Mouse (Mus musculus): Measurements from ENCODE around the gene Dnajb6.
"Not testable (repeated sequence)": the region's sequence is repeated elsewhere in the genome, so short reads cannot be mapped to it uniquely, and the experiment has no call there.

Gene Dnajb6

DNA sequence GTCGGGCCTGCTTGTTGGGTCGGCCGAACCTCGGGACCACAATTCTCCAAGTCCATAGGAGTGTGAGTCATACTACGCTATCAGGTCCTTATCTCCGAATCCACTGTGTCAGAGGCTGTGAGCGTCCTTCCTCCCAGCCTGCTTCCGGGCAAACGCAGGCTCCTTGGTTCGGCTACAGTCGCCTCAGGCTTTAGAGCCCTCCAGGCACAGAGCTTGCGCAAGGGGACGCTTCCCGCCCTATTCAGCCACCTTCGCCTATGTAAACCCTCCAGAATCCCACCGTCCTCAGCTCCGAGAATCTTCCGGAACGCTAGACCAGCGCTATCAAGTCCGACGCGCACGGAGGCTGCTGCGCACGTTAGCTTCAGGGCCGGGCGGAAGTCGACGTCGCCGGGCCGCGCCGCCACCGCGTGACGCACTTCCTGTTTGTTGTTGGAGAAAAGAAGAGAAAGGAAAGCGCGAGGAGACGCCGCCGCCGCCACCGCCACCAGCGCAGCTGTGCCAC lies at the start of gene Dnajb6, which contains the start of gene Gm5129:
Gene Dnajb6, plus strand, starts transcription at position 132 of the 505 bp plus-strand sequence.
Gene Gm5129, minus strand, starts transcription at position 380 of the 505 bp plus-strand sequence.
- peak; percentile 94 for DNase-seq (ENCODE audit: extremely low read depth, low read depth)

- DNase-seq (ENCODE audit: extremely low read depth, low read depth) = peak; percentile 11
These were observed 47.8 kb upstream of the Dnajb6 start for GRCm38 (mm10) chr5:29687671-29688070.

- no peak for DNase-seq (ENCODE audit: extremely low read depth, low read depth)
These were observed 47.1 kb upstream of the Dnajb6 start for GRCm38 (mm10) chr5:29688352-29688751.

DNA sequence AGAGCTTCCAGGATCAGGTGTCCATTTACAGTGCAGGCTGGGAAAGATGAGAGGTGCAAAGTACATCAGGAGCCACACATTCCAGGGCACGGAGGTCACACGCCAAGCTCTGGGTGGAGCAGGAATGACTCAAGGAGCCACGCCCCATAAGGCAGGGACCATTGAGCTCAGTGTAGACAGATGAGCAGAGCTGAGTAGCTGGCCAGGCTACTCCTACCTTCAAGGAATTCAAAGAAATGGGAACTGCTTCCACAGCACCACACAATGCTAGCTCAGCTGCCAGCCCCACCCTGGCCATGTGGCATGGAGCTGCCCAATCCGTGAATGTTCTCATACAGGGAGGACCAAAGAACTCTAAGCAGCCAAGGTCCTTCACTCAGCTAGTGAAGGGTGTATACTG lies 37.0 kb upstream of the Dnajb6 start:
- no peak for DNase-seq (ENCODE audit: extremely low read depth, low read depth)

GRCm38 (mm10) chr5:29699520-29700202 lies 35.8 kb upstream of the Dnajb6 start:
- no peak for DNase-seq (ENCODE audit: extremely low read depth, low read depth)

GRCm38 (mm10) chr5:29707241-29707640 lies 28.2 kb upstream of the Dnajb6 start:
- no peak for DNase-seq (ENCODE audit: extremely low read depth, low read depth)

- no peak for DNase-seq (ENCODE audit: extremely low read depth, low read depth)
These were observed 27.2 kb upstream of the Dnajb6 start for GRCm38 (mm10) chr5:29708258-29708657.

DNA sequence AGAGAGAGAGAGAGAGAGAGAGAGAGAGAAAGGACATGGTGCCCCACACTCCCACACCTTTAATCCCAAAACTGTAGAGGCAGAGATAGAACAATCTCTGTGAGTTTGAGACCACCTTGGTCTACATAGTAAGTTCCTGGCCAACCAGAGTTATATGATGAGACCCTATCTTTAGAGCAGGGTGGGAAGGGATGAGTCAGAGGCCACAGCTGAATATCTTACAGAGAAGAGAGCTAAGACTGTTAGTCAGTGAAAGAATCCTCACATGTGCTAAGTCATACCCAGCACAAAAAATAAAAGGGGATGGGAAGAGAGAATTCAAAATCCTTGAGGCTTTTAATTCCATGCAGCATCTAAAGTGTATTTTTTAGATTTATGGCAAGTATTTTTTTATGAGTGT lies 23.9 kb upstream of the Dnajb6 start:
- no peak for DNase-seq (ENCODE audit: extremely low read depth, low read depth)

DNA sequence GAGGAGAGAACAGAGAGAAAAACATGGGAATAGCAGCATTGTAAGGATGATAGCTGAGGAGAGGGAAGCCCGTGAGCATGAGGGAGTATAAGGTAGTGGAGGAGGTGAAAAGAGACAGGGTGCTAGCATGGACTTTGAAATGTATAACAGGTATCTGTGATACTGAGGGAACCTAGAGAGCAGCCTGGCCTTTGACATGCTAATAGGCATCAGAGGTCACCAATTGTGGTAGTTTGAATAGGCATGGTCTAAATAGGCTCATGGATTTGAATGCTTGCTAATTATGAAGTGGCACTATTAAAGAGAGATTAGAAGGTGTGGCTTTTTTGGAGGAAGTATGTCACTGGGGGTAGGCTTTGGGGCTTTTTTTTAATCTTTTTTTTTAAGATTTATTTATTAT lies 22.6 kb upstream of the Dnajb6 start:
- DNase-seq (ENCODE audit: extremely low read depth, low read depth) = no peak

DNA sequence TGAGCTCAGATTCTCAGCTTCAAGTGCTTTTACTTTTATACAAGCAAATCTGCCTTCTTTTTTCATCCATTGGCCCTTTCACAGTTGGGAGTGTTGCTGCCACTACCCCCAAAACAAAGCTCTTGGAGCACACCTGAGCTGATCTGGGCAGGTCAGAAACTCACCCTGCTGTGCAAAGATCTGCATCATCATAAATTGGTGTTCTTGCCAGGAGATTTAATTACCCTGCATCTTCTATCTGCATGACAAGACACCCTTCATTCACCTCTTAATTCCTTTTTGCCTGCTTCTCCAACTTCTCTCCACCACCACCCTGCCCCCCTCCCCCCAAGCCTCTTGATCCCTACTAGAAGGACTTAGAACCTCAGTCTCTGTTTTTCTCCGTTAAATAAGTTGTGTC lies 14.3 kb upstream of the Dnajb6 start:
- DNase-seq (ENCODE audit: extremely low read depth, low read depth) = no peak

GRCm38 (mm10) chr5:29725369-29725768 lies 10.1 kb upstream of the Dnajb6 start:
- no peak for DNase-seq (ENCODE audit: extremely low read depth, low read depth)

- DNase-seq (ENCODE audit: extremely low read depth, low read depth) = not testable (repeated sequence)
These were observed 9.4 kb upstream of the Dnajb6 start for GRCm38 (mm10) chr5:29726070-29726469.

- peak; percentile 74 for DNase-seq (ENCODE audit: extremely low read depth, low read depth)
These were observed 517 bp upstream of the Dnajb6 start for GRCm38 (mm10) chr5:29734831-29735510.

GRCm38 (mm10) chr5:29736073-29736900 lies 799 bp downstream of the Dnajb6 start:
- peak; percentile 19 for DNase-seq (ENCODE audit: extremely low read depth, low read depth)

DNA sequence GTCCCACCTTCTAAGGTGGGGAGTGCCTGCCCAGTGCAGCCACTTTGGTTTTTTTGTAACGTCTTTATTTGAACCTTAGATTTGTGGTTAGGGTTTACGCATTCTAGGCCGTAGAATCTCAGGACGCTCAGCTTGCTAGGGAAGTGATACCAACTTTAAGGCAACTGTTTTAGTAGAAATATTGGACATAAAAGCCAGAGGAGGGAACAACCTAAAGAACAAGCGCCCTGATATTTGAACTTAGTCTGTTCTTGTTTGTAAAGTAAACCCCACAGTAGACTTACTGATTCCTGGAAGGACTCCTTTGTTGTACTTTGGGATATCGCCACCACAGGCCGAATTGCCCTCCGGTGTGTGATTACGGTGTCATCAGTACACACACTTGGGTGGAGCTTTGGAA lies 1.5 kb downstream of the Dnajb6 start:
- DNase-seq (ENCODE audit: extremely low read depth, low read depth) = peak; percentile 16

DNA sequence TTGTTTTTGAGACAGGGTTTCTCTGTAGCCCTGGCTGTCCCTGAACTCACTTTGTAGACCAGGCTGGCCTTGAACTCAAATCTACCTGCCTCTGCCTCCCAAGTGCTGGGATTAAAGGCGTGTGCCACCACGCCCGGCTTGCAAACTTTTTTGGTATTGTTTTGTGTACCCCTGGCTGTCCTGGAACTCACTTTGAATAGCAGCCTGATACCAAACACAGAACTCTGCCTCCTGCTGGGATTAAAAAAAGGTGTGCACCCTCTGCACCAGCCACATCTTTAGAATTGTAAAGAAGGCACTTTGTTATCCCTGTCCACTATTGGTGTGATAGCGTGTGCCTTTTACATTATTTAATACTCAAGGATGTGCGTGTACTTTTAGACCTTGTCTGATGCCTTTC lies 2.0 kb downstream of the Dnajb6 start:
- DNase-seq (ENCODE audit: extremely low read depth, low read depth) = no peak

DNA sequence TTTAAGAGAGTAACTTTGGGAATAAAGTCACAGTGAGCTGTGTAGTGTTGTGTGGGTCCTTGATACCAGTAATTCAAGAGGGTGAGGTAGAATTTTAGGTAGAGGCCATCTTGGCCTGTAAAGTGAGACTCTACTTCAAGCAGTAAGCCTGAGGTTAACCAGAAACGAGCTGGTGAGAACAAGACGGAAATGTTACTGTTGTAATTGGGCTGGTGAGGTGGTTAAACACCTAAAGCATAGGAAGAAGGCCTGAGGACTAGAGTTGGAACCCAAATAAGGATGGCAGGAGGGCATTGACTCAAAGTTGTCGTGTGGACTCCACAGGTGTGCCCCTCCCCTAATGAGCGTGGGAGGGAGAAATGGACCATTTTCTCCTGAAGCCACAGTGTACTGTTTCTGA lies 2.6 kb downstream of the Dnajb6 start:
- no peak for DNase-seq (ENCODE audit: extremely low read depth, low read depth)

DNA sequence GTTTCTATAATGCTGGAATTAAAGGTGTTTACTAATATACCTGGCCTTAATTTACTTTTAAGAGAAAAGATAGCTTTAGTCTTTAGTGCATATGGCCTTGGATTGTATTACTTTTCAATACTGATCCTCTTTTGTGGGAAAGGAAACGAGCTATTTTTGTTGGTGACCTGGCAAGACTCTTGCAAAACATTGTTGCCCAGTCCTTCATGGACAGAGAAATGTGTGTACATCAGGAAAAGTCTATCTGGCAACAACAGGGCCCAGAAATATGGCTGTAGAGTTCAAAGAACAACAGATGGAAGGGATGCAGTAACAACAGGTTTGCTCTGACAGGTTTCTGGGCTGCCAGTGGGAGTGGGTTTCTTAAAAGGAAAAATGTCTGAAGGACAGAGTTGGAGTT lies 5.2 kb downstream of the Dnajb6 start:
- DNase-seq (ENCODE audit: extremely low read depth, low read depth) = no peak

GRCm38 (mm10) chr5:29741093-29741492 lies 5.6 kb downstream of the Dnajb6 start:
- no peak for DNase-seq (ENCODE audit: extremely low read depth, low read depth)

DNA sequence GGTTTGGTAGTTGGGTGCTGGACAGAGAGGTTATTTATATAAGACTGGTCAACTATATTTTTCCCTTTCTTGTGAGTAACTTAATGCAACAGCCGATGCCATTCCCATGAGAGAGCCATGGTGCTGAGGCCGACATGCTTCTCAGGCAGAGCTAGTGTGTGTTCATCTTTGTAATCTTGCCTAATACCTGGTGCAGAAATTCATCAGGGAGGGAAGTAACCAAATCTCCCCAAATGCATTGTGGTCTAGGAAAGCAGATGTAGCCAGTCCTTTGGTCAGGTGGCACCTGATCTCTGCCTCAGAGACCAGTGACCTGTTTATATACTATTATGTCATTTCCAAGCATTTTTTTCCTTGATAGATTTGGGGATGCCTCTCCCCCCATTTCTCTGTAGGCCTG lies 12.2 kb downstream of the Dnajb6 start:
- no peak for DNase-seq (ENCODE audit: extremely low read depth, low read depth)

DNA sequence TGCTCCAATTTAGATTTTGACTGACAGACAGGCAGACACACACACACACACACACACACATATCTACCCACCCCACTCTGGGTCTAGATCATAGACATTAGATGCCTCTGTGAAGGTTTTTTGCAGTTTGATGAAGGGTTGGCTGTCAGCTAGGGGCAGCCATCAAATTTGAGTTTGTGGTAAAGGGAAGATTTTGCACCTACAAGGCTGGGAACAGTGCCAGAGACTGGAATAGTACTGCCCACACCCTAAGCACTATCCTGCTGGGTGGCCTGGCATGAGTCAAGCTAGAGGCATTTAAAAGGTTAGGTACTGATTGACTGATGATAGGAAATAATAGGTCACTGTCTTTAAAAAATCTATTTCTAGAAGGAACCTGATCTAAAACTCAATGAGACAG lies 15.8 kb downstream of the Dnajb6 start:
- DNase-seq (ENCODE audit: extremely low read depth, low read depth) = no peak

GRCm38 (mm10) chr5:29752894-29753293 lies 17.4 kb downstream of the Dnajb6 start:
- DNase-seq (ENCODE audit: extremely low read depth, low read depth) = no peak

Data from MEL-GATA-1-ER (cell line).